ENCODE assay signal across 17 mouse cellular contexts in the genomic region with DNA sequence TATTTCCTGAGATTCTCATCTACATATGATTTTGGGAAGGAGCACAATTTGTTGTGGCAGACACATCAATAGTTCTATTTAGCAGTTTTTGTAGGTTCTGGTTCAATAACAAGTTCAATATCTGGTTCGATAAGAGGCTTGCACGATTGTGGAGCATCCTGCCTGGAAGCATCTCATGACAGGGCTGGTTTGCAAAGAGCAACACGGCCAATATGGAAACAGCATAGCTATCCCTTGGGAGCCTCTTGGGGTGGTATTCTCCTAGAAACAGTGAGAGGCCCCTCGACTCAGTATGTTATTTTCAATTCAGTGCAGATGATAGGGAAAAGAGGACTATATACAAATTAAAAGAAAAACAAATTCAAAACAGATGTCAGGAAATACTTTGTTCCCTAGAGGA.
"Had no signal": no experiment of that assay in that cellular context is flagged by ENCODE, and none has a peak within 500 bp of the region (broad histone marks: within the 10 kb centered on the region; RNA-seq: fewer than 3 reads in every experiment).

No protein-coding gene starts in this region.

- H3K27me3 ChIP-seq: midbrain, embryonic 12.5 days; neural tube, embryonic 13.5 days; neural tube, embryonic 15.5 days had no signal

- H3K9ac ChIP-seq: liver, embryonic 14.5 days; midbrain, embryonic 12.5 days; neural tube, embryonic 13.5 days; neural tube, embryonic 15.5 days had no signal

- H3K27ac ChIP-seq: liver, embryonic 14.5 days; midbrain, embryonic 10.5 days; midbrain, embryonic 12.5 days; neural tube, embryonic 13.5 days; neural tube, embryonic 15.5 days had no signal

- H3K36me3 ChIP-seq: midbrain, embryonic 10.5 days; midbrain, embryonic 12.5 days; neural tube, embryonic 13.5 days; neural tube, embryonic 15.5 days had no signal

- H3K9me3 ChIP-seq: midbrain, embryonic 10.5 days; midbrain, embryonic 12.5 days; neural tube, embryonic 13.5 days; neural tube, embryonic 15.5 days had no signal

- ATAC-seq: midbrain, embryonic 16.5 days had no signal

- H3K4me2 ChIP-seq: midbrain, embryonic 12.5 days; neural tube, embryonic 13.5 days; neural tube, embryonic 15.5 days had no signal

- H3K4me3 ChIP-seq: midbrain, embryonic 10.5 days; midbrain, embryonic 12.5 days; myocyte; neural tube, embryonic 13.5 days; neural tube, embryonic 15.5 days had no signal

- DNase-seq: lung, postnatal 14 days; midbrain, embryonic 14.5 days; retina, postnatal 1 day; right cerebral cortex, adult 18-20 months; right cerebral cortex, postnatal 25 days; right cerebral cortex, postnatal 4 days; spleen, adult 18-20 months; thymus, adult 18-20 months; thymus, postnatal 14 days; thymus, postnatal 36 days had no signal

- H3K4me1 ChIP-seq: midbrain, embryonic 10.5 days; midbrain, embryonic 12.5 days; neural tube, embryonic 15.5 days had no signal
